Mouse (Mus musculus): Measurements from ENCODE around the gene 4930579G24Rik. TPM values are rescaled to one million over a fixed set of nuclear protein-coding genes. Genes with fewer than 3 reads are reported as not detected.

The 4930579G24Rik gene
- polyA plus RNA-seq (2012; rRNA removed) (15.7 and 18.7 TPM in 2 replicates), polyA plus RNA-seq (2014; fragmentation: Nextera tagmentation; extraction: Ambion mirVana) (24.7 and 26.8 TPM in 2 replicates)

GRCm38 (mm10) chr3:79628561-79629415 lies at the start of gene 4930579G24Rik:
TSS of gene 4930579G24Rik (plus strand) at chr3:79629079.
- Histone ChIP-seq H3K36me3 (ENCODE audit: control insufficient read depth, insufficient read depth, low read length) (peaks cover 20% of the 10 kb centered on the region), H3K4me2 (replicated peaks; ENCODE audit: low read depth, low read length, severe bottlenecking) (peak within 1 kb of the TSS; percentile 87), H3K4me3 (replicated peaks; ENCODE audit: low read length) (peak within 1 kb of the TSS; percentile 76), H3K27me3 (ENCODE audit: control insufficient read depth, insufficient read depth, low read length) (no peaks in the 10 kb centered on the region), H3K27ac (replicated peaks; ENCODE audit: low read depth, low read length) (peak within 1 kb of the TSS; percentile 69), H3K9me3 (ENCODE audit: control insufficient read depth, low read length) (0 out of 2 replicates have a peak, but pooled peaks cover 2% of the 10 kb centered on the region), H3K4me1 (ENCODE audit: control insufficient read depth, insufficient read depth, low read length) (no peaks in the 10 kb centered on the region; the same call in 1 of the 2 replicates), H3K9ac (ENCODE audit: low read depth, low read length, severe bottlenecking) (peak within 1 kb of the TSS; percentile 70)
- under 1% methylated on average over 58 of the region's 60 CpGs for WGBS
- ATAC-seq (ENCODE audit: low FRiP score, low read depth) (peak; percentile 99), DNase-seq (ENCODE audit: low spot score) (peak; percentile 99)
- TF ChIP-seq POLR2A (IDR thresholded peaks at IDR 0.05; ENCODE audit: borderline replicate concordance, extremely low read depth, insufficient read depth, insufficient read length) = peak; percentile 72; the same call in 1 of the 2 replicates

- Histone ChIP-seq H3K9me3 (ENCODE audit: control insufficient read depth, low read length) (no peaks in the 10 kb centered on the region), H3K27ac (replicated peaks; ENCODE audit: low read depth, low read length) (no peak overlapping the region), H3K36me3 (ENCODE audit: control insufficient read depth, insufficient read depth, low read length) (no peaks in the 10 kb centered on the region), H3K4me1 (ENCODE audit: control insufficient read depth, insufficient read depth, low read length) (no peaks in the 10 kb centered on the region), H3K9ac (ENCODE audit: low read depth, low read length, severe bottlenecking) (no peak overlapping the region), H3K27me3 (ENCODE audit: control insufficient read depth, insufficient read depth, low read length) (no peaks in the 10 kb centered on the region), H3K4me3 (replicated peaks; ENCODE audit: low read length) (no peak overlapping the region), H3K4me2 (replicated peaks; ENCODE audit: low read depth, low read length, severe bottlenecking) (no peak overlapping the region)
- no peak for DNase-seq (ENCODE audit: low spot score)
- no peak for ATAC-seq (ENCODE audit: low FRiP score, low read depth)
- 67% methylated on average over 5 of the region's 5 CpGs for WGBS
- no peak for TF ChIP-seq POLR2A (IDR thresholded peaks at IDR 0.05; ENCODE audit: borderline replicate concordance, extremely low read depth, insufficient read depth, insufficient read length)
Observed at GRCm38 (mm10) chr3:79579891-79580575, 48.8 kb upstream of the 4930579G24Rik start.

GRCm38 (mm10) chr3:79586804-79587203 lies 42.1 kb upstream of the 4930579G24Rik start:
- H3K4me2 ChIP-seq (replicated peaks; ENCODE audit: low read depth, low read length, severe bottlenecking) = no peak overlapping the region
- H3K27ac ChIP-seq (replicated peaks; ENCODE audit: low read depth, low read length) = no peak overlapping the region
- H3K27me3 ChIP-seq (ENCODE audit: control insufficient read depth, insufficient read depth, low read length) = no peaks in the 10 kb centered on the region
- no peaks in the 10 kb centered on the region for H3K9me3 ChIP-seq (ENCODE audit: control insufficient read depth, low read length)
- H3K36me3 ChIP-seq (ENCODE audit: control insufficient read depth, insufficient read depth, low read length) = no peaks in the 10 kb centered on the region
- peaks cover 4% of the 10 kb centered on the region; the same call in 1 of the 2 replicates for H3K4me1 ChIP-seq (ENCODE audit: control insufficient read depth, insufficient read depth, low read length)
- H3K9ac ChIP-seq (ENCODE audit: low read depth, low read length, severe bottlenecking) = no peak overlapping the region
- peak; percentile 94 for DNase-seq (ENCODE audit: low spot score)
- 4% methylated on average over 6 of the region's 6 CpGs for WGBS
- ATAC-seq (ENCODE audit: low FRiP score, low read depth) = peak; percentile 80
- no peak overlapping the region for H3K4me3 ChIP-seq (replicated peaks; ENCODE audit: low read length)
- no peak for TF ChIP-seq POLR2A (IDR thresholded peaks at IDR 0.05; ENCODE audit: borderline replicate concordance, extremely low read depth, insufficient read depth, insufficient read length)

GRCm38 (mm10) chr3:79589671-79590070 lies 39.2 kb upstream of the 4930579G24Rik start:
- peaks cover 13% of the 10 kb centered on the region for H3K36me3 ChIP-seq (ENCODE audit: control insufficient read depth, insufficient read depth, low read length)
- WGBS = 86% methylated on average over 2 of the region's 2 CpGs
- no peak overlapping the region for H3K4me3 ChIP-seq (replicated peaks; ENCODE audit: low read length)
- ATAC-seq (ENCODE audit: low FRiP score, low read depth) (no peak), DNase-seq (ENCODE audit: low spot score) (no peak)
- H3K9ac ChIP-seq (ENCODE audit: low read depth, low read length, severe bottlenecking) = no peak overlapping the region
- peaks cover 4% of the 10 kb centered on the region; the same call in 1 of the 2 replicates for H3K4me1 ChIP-seq (ENCODE audit: control insufficient read depth, insufficient read depth, low read length)
- H3K4me2 ChIP-seq (replicated peaks; ENCODE audit: low read depth, low read length, severe bottlenecking) = no peak overlapping the region
- H3K27ac ChIP-seq (replicated peaks; ENCODE audit: low read depth, low read length) = no peak overlapping the region
- no peaks in the 10 kb centered on the region for H3K27me3 ChIP-seq (ENCODE audit: control insufficient read depth, insufficient read depth, low read length)
- H3K9me3 ChIP-seq (ENCODE audit: control insufficient read depth, low read length) = no peaks in the 10 kb centered on the region
- no peak for TF ChIP-seq POLR2A (IDR thresholded peaks at IDR 0.05; ENCODE audit: borderline replicate concordance, extremely low read depth, insufficient read depth, insufficient read length)

Measured in limb, embryonic 14.5 days (tissue).